Mouse (Mus musculus): Measurements from ENCODE around the gene Gypa.

GRCm38 (mm10) chr8:80447217-80447616 lies 46.4 kb upstream of the Gypa start:
- TF ChIP-seq CTCF (IDR thresholded peaks at IDR 0.05) (no peak), EP300 (IDR thresholded peaks at IDR 0.05; ENCODE audit: insufficient read depth, low read depth, low read length) (no peak), POLR2A (IDR thresholded peaks at IDR 0.05; ENCODE audit: insufficient read depth, low read depth, low read length) (no peak)

Data from heart, adult 2 months (tissue).